Mouse (Mus musculus) liver, embryonic 16.5 days (tissue): Measurements from ENCODE around the gene Plin2. TPM values are rescaled to one million over a fixed set of nuclear protein-coding genes. Genes with fewer than 3 reads are reported as not detected.
"Not testable (repeated sequence)": the region's sequence is repeated elsewhere in the genome, so short reads cannot be mapped to it uniquely, and the experiment has no call there.

Source experiments
- ATAC-seq: fragments of 200-750 bp; cut with Nextera tagmentation; 2 replicates; pipeline ENCODE4 v1.8.0; 2017; ENCODE audit warnings: low read depth, mild to moderate bottlenecking, moderate number of reproducible peaks, moderate library complexity
- H3K27ac ChIP-seq: fragments of 300-500 bp; sonication (generic); 2 replicates; pipeline ENCODE4 v1.5.1; 2014; ENCODE audit warnings: mild to moderate bottlenecking, low read length
- H3K27me3 ChIP-seq: fragments of 300-500 bp; sonication (generic); 2 replicates; pipeline ENCODE4 v1.6.1; 2014; ENCODE audit warnings: low read depth, low read length, mixed read lengths; ENCODE audit not compliant: control insufficient read depth, insufficient read depth
- H3K36me3 ChIP-seq: fragments of 300-500 bp; sonication (generic); 2 replicates; pipeline ENCODE4 v1.6.1; 2014; ENCODE audit warnings: mild to moderate bottlenecking; ENCODE audit not compliant: control insufficient read depth, insufficient read depth
- H3K4me1 ChIP-seq: fragments of 300-500 bp; sonication (generic); 2 replicates; pipeline ENCODE4 v1.6.1; 2014; ENCODE audit warnings: low read depth, low read length, mixed read lengths; ENCODE audit not compliant: control insufficient read depth
- H3K4me2 ChIP-seq: fragments of 300-500 bp; sonication (generic); 2 replicates; pipeline ENCODE4 v1.6.1; 2014; ENCODE audit warnings: low read depth, low read length, mixed read lengths
- H3K4me3 ChIP-seq: fragments of 300-500 bp; sonication (generic); 2 replicates; pipeline ENCODE4 v1.5.1; 2014; ENCODE audit warnings: low read depth, mild to moderate bottlenecking, low read length
- H3K9ac ChIP-seq: fragments of 300-500 bp; sonication (generic); 2 replicates; pipeline ENCODE4 v1.6.1; 2014; ENCODE audit warnings: low read depth, low read length
- H3K9me3 ChIP-seq: fragments of 300-500 bp; sonication (generic); replicated peaks from 2 replicates; pipeline ENCODE4 v1.6.1; 2016; ENCODE audit warnings: low read length; ENCODE audit not compliant: control insufficient read depth
- WGBS: fragments of 180-500 bp; shearing (Covaris S2); extraction: QIAGEN DNeasy Blood & Tissue Kit; methylation state at CpG from one replicate; pipeline ENCODE4 v1.1.7; 2014; ENCODE audit not compliant: insufficient replicate concordance; 5-methylcytosine and 5-hydroxymethylcytosine counted together
- polyA plus RNA-seq: library from polyadenylated mRNA; unstranded; fragments of >200 nt; fragmentation: Nextera tagmentation; extraction: Ambion mirVana; gene quantifications from 2 replicates; pipeline ENCODE4 v1.2.1, GENCODE M21; 2015

Gene Plin2
- polyA plus RNA-seq, 1 experiment from 2014 or later = 157 TPM

DNA sequence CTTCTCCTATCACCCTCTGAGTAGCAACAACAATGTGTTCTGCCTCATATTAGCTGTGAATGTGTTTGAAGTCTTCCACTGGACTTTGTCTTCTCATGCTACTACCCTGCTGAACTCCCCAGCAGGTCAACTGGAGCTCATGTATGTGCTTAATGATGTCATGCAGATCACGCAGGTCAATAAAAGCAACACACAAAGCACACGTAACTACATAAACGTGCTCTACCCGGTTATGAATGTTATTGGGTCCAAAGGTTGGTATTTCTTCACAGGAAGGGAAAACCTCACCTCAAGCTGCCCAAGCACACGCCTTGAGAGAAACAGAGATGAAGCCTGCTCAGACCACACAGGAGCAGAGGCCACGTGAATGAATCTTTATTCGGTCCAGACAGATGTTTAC lies 43.4 kb downstream of the Plin2 start:
- 68% methylated on average over 7 of the region's 7 CpGs for WGBS
- H3K4me1 ChIP-seq, H3K4me2 ChIP-seq, H3K27ac ChIP-seq, H3K36me3 ChIP-seq, ATAC-seq, H3K9ac ChIP-seq, H3K4me3 ChIP-seq, H3K9me3 ChIP-seq, H3K27me3 ChIP-seq: not testable (repeated sequence)

DNA sequence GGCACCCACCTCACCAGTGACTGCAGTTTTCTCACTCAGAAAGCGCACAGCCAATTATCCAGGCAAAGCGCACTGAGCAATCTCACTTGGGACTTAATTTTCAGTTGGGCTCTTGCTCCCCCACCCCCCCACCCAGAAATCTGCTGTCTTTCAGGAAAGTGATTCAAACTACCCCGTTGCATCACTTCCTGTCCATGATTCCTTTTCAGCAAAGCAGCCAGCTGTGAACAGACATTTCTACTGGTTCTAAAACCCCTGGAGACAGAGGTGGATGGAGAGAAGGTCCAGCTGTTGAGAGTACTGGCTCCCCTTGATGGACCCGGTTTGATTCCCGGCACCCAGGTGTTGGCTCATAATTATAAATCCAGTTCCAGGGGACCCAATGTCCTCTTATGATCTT lies 44.4 kb downstream of the Plin2 start:
- no peaks in the 10 kb centered on the region for H3K9me3 ChIP-seq
- no peak for ATAC-seq
- H3K36me3 ChIP-seq = no peaks in the 10 kb centered on the region
- no peak overlapping the region for H3K9ac ChIP-seq
- no peaks in the 10 kb centered on the region for H3K4me1 ChIP-seq
- no peak overlapping the region for H3K4me3 ChIP-seq
- H3K27ac ChIP-seq = no peak overlapping the region
- H3K27me3 ChIP-seq = no peaks in the 10 kb centered on the region
- WGBS = 61% methylated on average over 5 of the region's 5 CpGs
- no peak overlapping the region for H3K4me2 ChIP-seq

GRCm38 (mm10) chr4:86622532-86622931 lies 47.3 kb downstream of the Plin2 start:
- H3K9me3 ChIP-seq, H3K4me3 ChIP-seq, H3K27me3 ChIP-seq, H3K4me2 ChIP-seq, H3K36me3 ChIP-seq, H3K4me1 ChIP-seq, H3K27ac ChIP-seq, ATAC-seq, H3K9ac ChIP-seq: not testable (repeated sequence)
- 77% methylated on average over 1 of the region's 1 CpGs for WGBS

GRCm38 (mm10) chr4:86622116-86622515 lies 47.7 kb downstream of the Plin2 start:
- no peak for ATAC-seq
- Histone ChIP-seq H3K36me3 (no peaks in the 10 kb centered on the region), H3K27me3 (no peaks in the 10 kb centered on the region)

GRCm38 (mm10) chr4:86620506-86620905 lies 49.4 kb downstream of the Plin2 start:
- WGBS = 45% methylated on average over 2 of the region's 2 CpGs
- ATAC-seq = no peak
- H3K4me1 ChIP-seq = no peaks in the 10 kb centered on the region

More at GRCm38 (mm10) chr4:86622116-86622515, 47.7 kb downstream of the Plin2 start:
- WGBS = 54% methylated on average over 3 of the region's 3 CpGs
- H3K4me3 ChIP-seq = no peak overlapping the region
- no peaks in the 10 kb centered on the region for H3K4me1 ChIP-seq
- H3K27ac ChIP-seq = no peak overlapping the region
- H3K9ac ChIP-seq = no peak overlapping the region
- H3K4me2 ChIP-seq = no peak overlapping the region
- H3K9me3 ChIP-seq = no peaks in the 10 kb centered on the region

GRCm38 (mm10) chr4:86612289-86612620 lies 57.6 kb downstream of the Plin2 start:
- Histone ChIP-seq H3K4me1 (peaks cover 11% of the 10 kb centered on the region), H3K36me3 (no peaks in the 10 kb centered on the region), H3K4me3 (peak overlapping the region; percentile 96), H3K27me3 (no peaks in the 10 kb centered on the region), H3K4me2 (peak overlapping the region; percentile 89), H3K9ac (peak overlapping the region; percentile 70), H3K27ac (peak overlapping the region; percentile 58; the same call in 1 of the 2 replicates), H3K9me3 (no peaks in the 10 kb centered on the region)
- WGBS = 28% methylated on average over 8 of the region's 8 CpGs
- no peak for ATAC-seq

More at GRCm38 (mm10) chr4:86620506-86620905, 49.4 kb downstream of the Plin2 start:
- H3K27me3 ChIP-seq = no peaks in the 10 kb centered on the region
- H3K9ac ChIP-seq = no peak overlapping the region
- H3K4me2 ChIP-seq = no peak overlapping the region
- no peak overlapping the region for H3K27ac ChIP-seq
- H3K36me3 ChIP-seq = no peaks in the 10 kb centered on the region
- no peak overlapping the region for H3K4me3 ChIP-seq
- H3K9me3 ChIP-seq = no peaks in the 10 kb centered on the region

DNA sequence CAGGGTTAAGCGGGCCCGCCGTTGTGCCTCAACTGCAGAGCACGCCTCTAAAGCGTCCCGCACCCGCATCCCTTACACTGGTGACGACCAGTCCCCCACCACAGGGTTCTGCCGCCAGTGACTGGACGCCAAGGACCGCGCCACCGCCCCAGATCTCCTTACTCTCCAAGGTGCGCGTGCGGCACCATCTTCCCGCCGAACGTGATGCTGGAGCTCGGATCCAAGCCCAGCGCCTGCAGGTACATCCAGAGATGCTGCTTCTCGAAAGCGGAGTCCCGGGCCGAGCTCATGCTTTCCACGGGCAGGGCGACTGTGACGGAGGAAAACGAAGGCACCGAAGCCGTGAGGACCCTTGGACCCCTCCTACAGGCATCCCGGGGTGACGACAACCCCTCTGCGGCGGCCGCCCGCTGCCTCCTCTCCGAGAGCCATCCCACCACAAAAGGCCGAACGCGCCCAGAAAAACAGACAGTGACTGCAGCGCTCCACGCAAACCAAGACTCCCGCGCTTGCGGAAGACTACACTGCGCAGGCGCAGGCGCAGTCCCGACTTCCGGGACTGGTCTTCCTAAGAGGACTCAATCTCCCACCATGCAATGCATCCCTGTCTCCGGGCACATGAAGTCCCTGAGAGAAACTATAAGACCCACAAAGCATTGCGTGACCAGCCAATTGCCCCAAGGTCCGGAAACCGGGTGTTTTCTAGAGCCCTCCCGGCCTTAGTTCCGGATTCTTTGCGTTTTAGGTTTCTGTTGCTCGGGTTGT lies 58.2 kb downstream of the Plin2 start, which contains the start of gene Haus6:
Gene Haus6, minus strand, starts transcription at position 532 of the 765 bp plus-strand sequence.
- Histone ChIP-seq H3K36me3 (no peaks in the 10 kb centered on the region), H3K4me1 (peaks cover 11% of the 10 kb centered on the region), H3K9me3 (no peaks in the 10 kb centered on the region), H3K4me2 (peak within 1 kb of the TSS; percentile 89), H3K27ac (peak within 1 kb of the TSS; percentile 87), H3K27me3 (no peaks in the 10 kb centered on the region), H3K4me3 (peak within 1 kb of the TSS; percentile 96), H3K9ac (peak within 1 kb of the TSS; percentile 91)
- under 1% methylated on average over 59 of the region's 59 CpGs for WGBS
- peak; percentile 100 for ATAC-seq

Other genes with a start within 250 kb of the Plin2 start
- not detected in 2 replicates for gene Saxo1, start 111.7 kb downstream of the Plin2 start, polyA plus RNA-seq
- 33.8 and 37.8 TPM in 2 replicates for gene Rraga, start 94.4 kb downstream of the Plin2 start, polyA plus RNA-seq
- gene Haus6, start 58.0 kb downstream of the Plin2 start, polyA plus RNA-seq = 10.5 and 11.2 TPM in 2 replicates
- gene Dennd4c, start 78.5 kb upstream of the Plin2 start, polyA plus RNA-seq = 1.9 and 2.1 TPM in 2 replicates
- 367 and 434 TPM in 2 replicates for gene Rps6, start 187.4 kb upstream of the Plin2 start, polyA plus RNA-seq
- gene Acer2, start 204.3 kb upstream of the Plin2 start, polyA plus RNA-seq = 7.9 and 10.1 TPM in 2 replicates